Mouse (Mus musculus): ENCODE results near the gene Tnfrsf12a.
A peak's percentile ranks its signal among the peaks of the same experiment; 100 is the strongest.

The Tnfrsf12a gene

GRCm38 (mm10) chr17:23677236-23677679 lies at the start of gene Tnfrsf12a:
TSS of gene Tnfrsf12a (minus strand) at chr17:23677468.
- peak; percentile 70 to 71 for DNase-seq (ENCODE audit: low spot score in 2 of 2)

- DNase-seq (ENCODE audit: low spot score in 2 of 2) = peak in 1 of 2 experiments; percentile 56
Measured at GRCm38 (mm10) chr17:23726758-23727142, 49.5 kb upstream of the Tnfrsf12a start.

GRCm38 (mm10) chr17:23725999-23726757 lies 48.9 kb upstream of the Tnfrsf12a start, which contains the start of gene Pkmyt1:
TSS of gene Pkmyt1 (plus strand) at chr17:23726336.
- DNase-seq (ENCODE audit: low spot score in 2 of 2) = peak; percentile 91 to 95

GRCm38 (mm10) chr17:23725477-23725876 lies 48.2 kb upstream of the Tnfrsf12a start:
- no peak for DNase-seq (ENCODE audit: low spot score in 2 of 2)

GRCm38 (mm10) chr17:23722376-23723125 lies 45.3 kb upstream of the Tnfrsf12a start, which contains the start of gene 1520401A03Rik:
TSS of gene 1520401A03Rik (minus strand) at chr17:23722783.
- DNase-seq (ENCODE audit: low spot score in 2 of 2) = no peak

GRCm38 (mm10) chr17:23721886-23722285 lies 44.6 kb upstream of the Tnfrsf12a start:
- no peak for DNase-seq (ENCODE audit: low spot score in 2 of 2)

- no peak for DNase-seq (ENCODE audit: low spot score in 2 of 2)
Measured at GRCm38 (mm10) chr17:23719455-23719854, 42.2 kb upstream of the Tnfrsf12a start.

- no peak for DNase-seq (ENCODE audit: low spot score in 2 of 2)
Measured at GRCm38 (mm10) chr17:23717003-23717402, 39.7 kb upstream of the Tnfrsf12a start.

GRCm38 (mm10) chr17:23706212-23706611 lies 28.9 kb upstream of the Tnfrsf12a start:
- DNase-seq (ENCODE audit: low spot score in 2 of 2) = peak; percentile 69 to 81

GRCm38 (mm10) chr17:23705525-23706104 lies 28.3 kb upstream of the Tnfrsf12a start:
- DNase-seq (ENCODE audit: low spot score in 2 of 2) = no peak

GRCm38 (mm10) chr17:23704741-23705140 lies 27.5 kb upstream of the Tnfrsf12a start:
- peak; percentile 22 to 34 for DNase-seq (ENCODE audit: low spot score in 2 of 2)

GRCm38 (mm10) chr17:23703301-23703700 lies 26.0 kb upstream of the Tnfrsf12a start:
- DNase-seq (ENCODE audit: low spot score in 2 of 2) = peak in 1 of 2 experiments; percentile 50

- DNase-seq (ENCODE audit: low spot score in 2 of 2) = peak; percentile 87 to 92
Measured at GRCm38 (mm10) chr17:23700079-23700478, 22.8 kb upstream of the Tnfrsf12a start.

GRCm38 (mm10) chr17:23699131-23700077 lies 22.1 kb upstream of the Tnfrsf12a start:
- peak in 1 of 2 experiments; percentile 21 for DNase-seq (ENCODE audit: low spot score in 2 of 2)

- no peak for DNase-seq (ENCODE audit: low spot score in 2 of 2)
Measured at GRCm38 (mm10) chr17:23695801-23696200, 18.5 kb upstream of the Tnfrsf12a start.

GRCm38 (mm10) chr17:23694491-23694890 lies 17.2 kb upstream of the Tnfrsf12a start:
- no peak for DNase-seq (ENCODE audit: low spot score in 2 of 2)

GRCm38 (mm10) chr17:23683856-23684672 lies 6.8 kb upstream of the Tnfrsf12a start, which contains the start of gene Cldn9:
TSS of gene Cldn9 (minus strand) at chr17:23684026.
- no peak for DNase-seq (ENCODE audit: low spot score in 2 of 2)

- no peak for DNase-seq (ENCODE audit: low spot score in 2 of 2)
Measured at GRCm38 (mm10) chr17:23683226-23683625, 6.0 kb upstream of the Tnfrsf12a start.

- no peak for DNase-seq (ENCODE audit: low spot score in 2 of 2)
Measured at GRCm38 (mm10) chr17:23682530-23682929, 5.3 kb upstream of the Tnfrsf12a start.

- DNase-seq (ENCODE audit: low spot score in 2 of 2) = no peak
Measured at GRCm38 (mm10) chr17:23682092-23682491, 4.8 kb upstream of the Tnfrsf12a start.
